ENCODE assay signal across 9 mouse cellular contexts in the genomic region with DNA sequence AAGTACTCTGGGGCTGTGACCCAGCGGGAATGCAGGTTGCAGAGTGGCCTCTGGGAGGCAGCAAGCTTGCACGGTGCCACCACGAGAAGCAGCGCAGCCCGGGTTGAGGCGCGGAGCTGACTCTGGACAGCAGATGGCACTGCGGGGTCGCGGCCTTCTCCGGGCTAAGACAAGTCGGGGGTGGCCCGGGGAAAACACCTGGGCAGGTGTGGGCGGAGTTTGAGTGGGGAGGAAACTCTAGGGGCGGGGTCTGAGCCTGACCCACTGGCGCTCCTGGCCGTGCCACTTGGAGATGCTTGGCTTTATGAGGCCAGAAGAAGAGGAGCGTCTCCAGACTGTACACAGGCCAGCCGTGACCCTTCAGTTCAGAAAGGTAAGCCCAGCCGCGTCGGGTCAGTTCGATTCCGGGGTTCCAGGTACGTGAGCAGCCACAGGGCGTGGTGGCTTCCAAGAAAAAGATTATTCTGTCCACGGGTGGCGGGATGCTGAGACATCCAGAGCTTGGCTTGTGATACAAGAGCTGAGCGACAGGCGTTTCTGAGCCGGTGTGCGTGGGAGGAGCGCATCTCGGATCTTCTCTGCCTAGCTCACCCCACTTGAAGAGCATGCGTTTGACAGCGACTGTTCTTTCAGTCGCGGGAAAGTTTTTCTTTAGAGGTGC. TPM values are rescaled to one million over a fixed set of nuclear protein-coding genes. Genes with fewer than 3 reads are reported as not detected.
DNase-seq lines count a peak whose midpoint lies in the region; ATAC-seq and TF ChIP-seq lines count a peak whose summit lies in the region.
"Had no signal": no experiment of that assay in that cellular context is flagged by ENCODE, and none has a peak within 500 bp of the region (broad histone marks: within the 10 kb centered on the region; RNA-seq: fewer than 3 reads in every experiment).

TSS of gene Scnn1g (plus strand) at position 309 of the 661 bp plus-strand sequence.

- peaks cover 32% of the 10 kb centered on the region for H3K27me3 ChIP-seq in forebrain, embryonic 13.5 days
- H3K27me3 ChIP-seq in heart, postnatal 0 days (ENCODE audit: control insufficient read depth, insufficient read depth, low read length): peaks cover 39% of the 10 kb centered on the region
- H3K27me3 ChIP-seq in liver, embryonic 15.5 days: peaks cover 49% of the 10 kb centered on the region
- peaks cover 21% of the 10 kb centered on the region for H3K27me3 ChIP-seq in neural tube, embryonic 12.5 days (replicated peaks)
- H3K27me3 ChIP-seq in stomach, postnatal 0 days (ENCODE audit: control insufficient read depth, insufficient read depth, low read length): no peaks in the 10 kb centered on the region

- TF ChIP-seq EP300 in heart, postnatal 0 days (IDR thresholded peaks at IDR 0.05; ENCODE audit: low read depth): no peak
- TF ChIP-seq EP300 in stomach, postnatal 0 days (optimal IDR thresholded peaks at IDR 0.05): no peak

- H3K4me3 ChIP-seq in forebrain, embryonic 13.5 days: peak within 1 kb of the TSS; percentile 36
- H3K4me3 ChIP-seq in heart, postnatal 0 days (ENCODE audit: low read depth, low read length): peak within 1 kb of the TSS; percentile 24
- no peak within 1 kb of the TSS for H3K4me3 ChIP-seq in liver, embryonic 15.5 days (replicated peaks)
- H3K4me3 ChIP-seq in neural tube, embryonic 12.5 days: peak within 1 kb of the TSS; percentile 27; the same call in 1 of the 2 replicates
- H3K4me3 ChIP-seq in stomach, postnatal 0 days (ENCODE audit: low read depth, low read length): peak within 1 kb of the TSS; percentile 35
- H3K4me3 ChIP-seq: erythroblast, embryonic 14.5 days had no signal

- 2% methylated on average over 38 of the region's 38 CpGs for WGBS in forebrain, embryonic 13.5 days
- WGBS in heart, postnatal 0 days: 2% methylated on average over 38 of the region's 38 CpGs
- 1% methylated on average over 38 of the region's 38 CpGs for WGBS in liver, embryonic 15.5 days (ENCODE audit: insufficient replicate concordance)
- under 1% methylated on average over 38 of the region's 38 CpGs for WGBS in neural tube, embryonic 12.5 days
- 2% methylated on average over 37 of the region's 38 CpGs for WGBS in stomach, postnatal 0 days

- peaks cover 10% of the 10 kb centered on the region for H3K4me1 ChIP-seq in forebrain, embryonic 13.5 days
- H3K4me1 ChIP-seq in heart, postnatal 0 days (ENCODE audit: control insufficient read depth, insufficient read depth): no peaks in the 10 kb centered on the region
- H3K4me1 ChIP-seq in liver, embryonic 15.5 days (replicated peaks): peaks cover 5% of the 10 kb centered on the region; the same call in 1 of the 2 replicates
- peaks cover 8% of the 10 kb centered on the region; the same call in 1 of the 2 replicates for H3K4me1 ChIP-seq in neural tube, embryonic 12.5 days
- H3K4me1 ChIP-seq in stomach, postnatal 0 days (replicated peaks; ENCODE audit: control insufficient read depth, insufficient read depth): no peaks in the 10 kb centered on the region

- peak within 1 kb of the TSS; percentile 74 for H3K4me2 ChIP-seq in forebrain, embryonic 13.5 days
- peak within 1 kb of the TSS; percentile 53 for H3K4me2 ChIP-seq in heart, postnatal 0 days (ENCODE audit: low read depth, low read length)
- H3K4me2 ChIP-seq in liver, embryonic 15.5 days: peak within 1 kb of the TSS; percentile 37
- H3K4me2 ChIP-seq in neural tube, embryonic 12.5 days (replicated peaks): peak within 1 kb of the TSS; percentile 61
- H3K4me2 ChIP-seq in stomach, postnatal 0 days (replicated peaks; ENCODE audit: low read depth): peak within 1 kb of the TSS; percentile 54

- peak; percentile 97 for ATAC-seq in CD4-positive, CD25-positive, alpha-beta regulatory T cell, adult 4 months
- peak; percentile 94 for ATAC-seq in forebrain, embryonic 13.5 days
- ATAC-seq in heart, postnatal 0 days (ENCODE audit: insufficient read depth, low read depth): peak; percentile 89
- peak; percentile 37; the same call in 1 of the 2 replicates for ATAC-seq in liver, embryonic 15.5 days (ENCODE audit: insufficient read depth)
- ATAC-seq in neural tube, embryonic 12.5 days (ENCODE audit: low FRiP score, low read depth): peak; percentile 94
- peak; percentile 96 for ATAC-seq in stomach, postnatal 0 days (ENCODE audit: low FRiP score, low TSS enrichment)

- H3K9ac ChIP-seq in forebrain, embryonic 13.5 days: 0 out of 2 replicates have a peak within 1 kb of the TSS, but pooled peaks have one; percentile 30
- no peak within 1 kb of the TSS for H3K9ac ChIP-seq in heart, postnatal 0 days (replicated peaks; ENCODE audit: low read depth, low read length)
- no peak within 1 kb of the TSS for H3K9ac ChIP-seq in liver, embryonic 15.5 days
- no peak within 1 kb of the TSS for H3K9ac ChIP-seq in neural tube, embryonic 12.5 days
- peak within 1 kb of the TSS; percentile 18; the same call in 1 of the 2 replicates for H3K9ac ChIP-seq in stomach, postnatal 0 days (ENCODE audit: low read length)

- no peaks in the 10 kb centered on the region for H3K9me3 ChIP-seq in forebrain, embryonic 13.5 days (replicated peaks)
- no peaks in the 10 kb centered on the region for H3K9me3 ChIP-seq in heart, postnatal 0 days (replicated peaks; ENCODE audit: control insufficient read depth, low read length)
- H3K9me3 ChIP-seq in liver, embryonic 15.5 days (replicated peaks): no peaks in the 10 kb centered on the region
- no peaks in the 10 kb centered on the region for H3K9me3 ChIP-seq in neural tube, embryonic 12.5 days
- no peaks in the 10 kb centered on the region for H3K9me3 ChIP-seq in stomach, postnatal 0 days (ENCODE audit: control insufficient read depth, low read length)

- H3K36me3 ChIP-seq in forebrain, embryonic 13.5 days (ENCODE audit: poor library complexity, severe bottlenecking): no peaks in the 10 kb centered on the region
- no peaks in the 10 kb centered on the region for H3K36me3 ChIP-seq in heart, postnatal 0 days (replicated peaks; ENCODE audit: control insufficient read depth, insufficient read depth, low read length)
- H3K36me3 ChIP-seq in liver, embryonic 15.5 days (replicated peaks): no peaks in the 10 kb centered on the region
- H3K36me3 ChIP-seq in neural tube, embryonic 12.5 days: no peaks in the 10 kb centered on the region
- H3K36me3 ChIP-seq in stomach, postnatal 0 days (ENCODE audit: control insufficient read depth, insufficient read depth, low read length): no peaks in the 10 kb centered on the region

- H3K27ac ChIP-seq in forebrain, embryonic 13.5 days: no peak within 1 kb of the TSS
- no peak within 1 kb of the TSS for H3K27ac ChIP-seq in heart, postnatal 0 days (ENCODE audit: low read depth)
- H3K27ac ChIP-seq in liver, embryonic 15.5 days (replicated peaks): no peak within 1 kb of the TSS
- no peak within 1 kb of the TSS for H3K27ac ChIP-seq in neural tube, embryonic 12.5 days
- 0 out of 2 replicates have a peak within 1 kb of the TSS, but pooled peaks have one; percentile 30 for H3K27ac ChIP-seq in stomach, postnatal 0 days (replicated peaks)

- DNase-seq in c-Kit-positive CD71-negative TER-119-negative erythroid progenitor cells, embryonic 14.5 days (ENCODE audit: low read depth): peak; percentile 70
- DNase-seq in heart, postnatal 0 days (ENCODE audit: low spot score): peak; percentile 55
- peak; percentile 90 to 93 for DNase-seq in kidney, postnatal 4 days
- DNase-seq in stomach, postnatal 0 days (ENCODE audit: low spot score): peak; percentile 95

- TF ChIP-seq CTCF in heart, postnatal 0 days (IDR thresholded peaks at IDR 0.05; ENCODE audit: low read depth): peak; percentile 99
- TF ChIP-seq CTCF in stomach, postnatal 0 days (IDR thresholded peaks at IDR 0.05; ENCODE audit: low read depth): peak; percentile 99

RNA-seq across cellular contexts. Expression of gene Scnn1g, which starts in this region (rescaled TPM):
- polyA plus RNA-seq in CD4-positive, CD25-positive, alpha-beta regulatory T cell, adult 4 months (2017; shearing (Covaris generic)): not detected
- not detected in 2 replicates for polyA plus RNA-seq in forebrain, embryonic 13.5 days (2015; fragmentation: Nextera tagmentation; extraction: Ambion mirVana)
- 0.12 and 3.3 TPM in 2 replicates for total RNA-seq in heart, postnatal 0 days (2014; rRNA removed; ENCODE audit: low replicate concordance)
- polyA plus RNA-seq in heart, postnatal 0 days (2015; fragmentation: Nextera tagmentation; extraction: Ambion mirVana): 0.04 and 0.12 TPM in 2 replicates
- polyA plus RNA-seq in liver, embryonic 15.5 days (2015; fragmentation: Nextera tagmentation; extraction: Ambion mirVana): not detected in 2 replicates
- polyA plus RNA-seq in neural tube, embryonic 12.5 days (2016; fragmentation: Nextera tagmentation; extraction: Ambion mirVana): 0.10 and 0.15 TPM in 2 replicates
- polyA plus RNA-seq in stomach, postnatal 0 days (2015; fragmentation: Nextera tagmentation; extraction: Ambion mirVana): 7.0 and 8.0 TPM in 2 replicates
- polyA plus RNA-seq: erythroblast, embryonic 14.5 days had no signal

Comparison
In these comparisons a context has a peak if more than half of its experiments do, and no peak if none do; other contexts are left out.
1. Peak in ATAC-seq in CD4-positive, CD25-positive, alpha-beta regulatory T cell, adult 4 months; RNA of the gene not detected or under 1 TPM.
2. Peak in ATAC-seq, H3K4me3 ChIP-seq, H3K9ac ChIP-seq and H3K4me2 ChIP-seq in forebrain, embryonic 13.5 days; RNA of the gene not detected or under 1 TPM.
3. Peak in ATAC-seq and H3K4me2 ChIP-seq in liver, embryonic 15.5 days; RNA of the gene not detected or under 1 TPM.
4. Peak in ATAC-seq, H3K4me3 ChIP-seq and H3K4me2 ChIP-seq in neural tube, embryonic 12.5 days; RNA of the gene not detected or under 1 TPM.
5. ATAC-seq: peak in every context shown above with its lines; median percentile 97 in CD4-positive, CD25-positive, alpha-beta regulatory T cell, adult 4 months; 96 in stomach, postnatal 0 days; 94 in forebrain, embryonic 13.5 days; 94 in neural tube, embryonic 12.5 days; 89 in heart, postnatal 0 days; 37 in liver, embryonic 15.5 days.